9 mouse cellular contexts compared by ENCODE assay signal in genomic region chr8:44696066-44696853, GRCm38 (mm10).
DNase-seq lines count a peak whose midpoint lies in the region; ATAC-seq lines count a peak whose summit lies in the region.
"Had no signal": no experiment of that assay in that cellular context is flagged by ENCODE, and none has a peak within 500 bp of the region (broad histone marks: within the 10 kb centered on the region; RNA-seq: fewer than 3 reads in every experiment).

No protein-coding gene starts in this region.

- peak; percentile 14 for DNase-seq in liver
- peak; percentile 28 for DNase-seq in embryo, embryonic 10.5 days (ENCODE audit: low spot score)
- DNase-seq in heart, postnatal 14 days: peak; percentile 54 to 69
- peak; percentile 38 to 44 for DNase-seq in kidney, postnatal 36 days
- DNase-seq in retina, postnatal 7 days (ENCODE audit: low read depth, low spot score): peak; percentile 31
- no peak for DNase-seq in spleen, postnatal 10 days (ENCODE audit: low spot score in 2 of 2)
- DNase-seq in layer of hippocampus, adult 9-10 months (ENCODE audit: low spot score): no peak

- 50% methylated on average over 9 of the region's 9 CpGs for WGBS in liver, embryonic 12.5 days (ENCODE audit: insufficient replicate concordance)

- H3K4me3 ChIP-seq in liver, embryonic 12.5 days: no peak overlapping the region
- H3K4me3 ChIP-seq: erythroblast, embryonic 14.5 days had no signal

- no peaks in the 10 kb centered on the region for H3K36me3 ChIP-seq in liver, embryonic 12.5 days

- no peak overlapping the region for H3K9ac ChIP-seq in liver, embryonic 12.5 days

- H3K27ac ChIP-seq in liver, embryonic 12.5 days: no peak overlapping the region

- H3K4me2 ChIP-seq in liver, embryonic 12.5 days: no peak overlapping the region

- ATAC-seq in liver, embryonic 12.5 days: no peak

- no peaks in the 10 kb centered on the region for H3K27me3 ChIP-seq in liver, embryonic 12.5 days (replicated peaks)

- intact Hi-C loops in heart, postnatal 14 days (cut with DNase I): no loop called here

- no peaks in the 10 kb centered on the region for H3K4me1 ChIP-seq in liver, embryonic 12.5 days

- no peaks in the 10 kb centered on the region for H3K9me3 ChIP-seq in liver, embryonic 12.5 days (replicated peaks)

Comparison
In these comparisons a context has a peak if more than half of its experiments do, and no peak if none do; other contexts are left out.
1. DNase-seq: peak in liver (single experiment), embryo, embryonic 10.5 days (single experiment), heart, postnatal 14 days (2 of 2), kidney, postnatal 36 days (2 of 2) and retina, postnatal 7 days (single experiment); none in spleen, postnatal 10 days (0 of 2) and layer of hippocampus, adult 9-10 months (single experiment).